Mouse (Mus musculus) megakaryocyte, embryonic 14.5 days (primary cell): ENCODE data around the gene Rnf144b.

ENCODE experiments used
- FLI1 ChIP-seq: IDR thresholded peaks from 2 replicates; pipeline ENCODE4 v1.6.1; 2012; ENCODE audit warnings: low read length, inconsistent platforms, mixed read lengths
- GATA1 ChIP-seq: IDR thresholded peaks from 3 replicates; pipeline ENCODE4 v1.6.1; 2012; ENCODE audit warnings: mixed read lengths, low read length, inconsistent platforms, borderline replicate concordance

- TF ChIP-seq GATA1 (no peak), FLI1 (no peak)
These were observed 94.7 kb downstream of the Rnf144b start for GRCm38 (mm10) chr13:47217107-47217571.
